Mouse (Mus musculus): ENCODE data around the gene Slc17a9.

DNA sequence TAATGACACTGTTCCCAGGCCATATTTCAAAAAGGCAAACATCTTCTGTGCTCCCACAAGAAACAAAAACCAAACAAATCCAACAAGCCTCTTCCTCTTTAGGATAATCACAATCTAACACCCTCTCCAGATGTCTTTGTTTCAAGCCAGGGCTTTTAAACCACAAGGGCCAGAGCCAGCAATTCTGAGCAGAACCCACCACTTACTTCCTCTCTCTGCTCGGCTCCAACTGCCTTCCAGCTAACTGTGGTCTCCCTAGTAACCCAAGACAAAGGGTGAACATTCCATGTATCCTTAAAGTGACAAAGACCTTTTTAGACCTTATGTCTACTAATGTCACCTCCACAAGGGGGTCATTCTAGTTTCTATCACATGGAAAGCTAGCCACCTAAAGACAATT is 32.4 kb upstream of the Slc17a9 start:
- TF ChIP-seq EP300 (IDR thresholded peaks at IDR 0.05; ENCODE audit: insufficient read depth, low read depth, low read length) (no peak), CTCF (IDR thresholded peaks at IDR 0.05) (0 out of 2 replicates have a peak, but pooled peaks have one; percentile 4), POLR2A (IDR thresholded peaks at IDR 0.05; ENCODE audit: insufficient read depth, low read depth, low read length) (no peak)
